Mouse (Mus musculus) heart, embryonic 14.5 days (tissue): ENCODE measurements around the gene Prkag2. TPM values are rescaled to one million over a fixed set of nuclear protein-coding genes. Genes with fewer than 3 reads are reported as not detected.

Experiments used
- ATAC-seq: fragments of 200-750 bp; cut with Nextera tagmentation; 2 replicates; pipeline ENCODE4 v1.8.0; 2017; ENCODE audit warnings: low read depth, moderate TSS enrichment; ENCODE audit not compliant: insufficient number of reproducible peaks, insufficient read depth, low FRiP score
- H3K27ac ChIP-seq, 2 experiments: fragments of 200-500 bp in 1 of 2; fragments of 300-500 bp in 1 of 2; sonication (generic) in 1 of 2; replicated peaks in 1 of 2; 2 replicates each; pipeline ENCODE4 v1.5.1; 2012 to 2014; ENCODE audit warnings: low read depth in 2 of 2, low read length in 2 of 2, control low read depth in 1 of 2, mild to moderate bottlenecking in 1 of 2, mixed read lengths in 1 of 2; ENCODE audit not compliant: control insufficient read depth in 1 of 2, insufficient read depth in 1 of 2
- H3K27me3 ChIP-seq: fragments of 300-500 bp; sonication (generic); 2 replicates; pipeline ENCODE4 v1.6.1; 2014; ENCODE audit warnings: mild to moderate bottlenecking, low read length, control low read depth; ENCODE audit not compliant: control insufficient read depth, insufficient read depth
- H3K36me3 ChIP-seq: fragments of 300-500 bp; sonication (generic); 2 replicates; pipeline ENCODE4 v1.6.1; 2014; ENCODE audit warnings: mild to moderate bottlenecking, control low read depth, low read length, mixed read lengths; ENCODE audit not compliant: control insufficient read depth, insufficient read depth
- H3K4me1 ChIP-seq, 2 experiments: fragments of 200-500 bp in 1 of 2; fragments of 300-500 bp in 1 of 2; sonication (generic) in 1 of 2; 2 replicates each; pipeline ENCODE4 v1.6.1; 2012 to 2014; ENCODE audit warnings: low read length in 2 of 2, control low read depth in 1 of 2, mixed read lengths in 1 of 2; ENCODE audit not compliant: control insufficient read depth in 2 of 2, insufficient read depth in 2 of 2
- H3K4me2 ChIP-seq: fragments of 300-500 bp; sonication (generic); 2 replicates; pipeline ENCODE4 v1.6.1; 2014; ENCODE audit warnings: mild to moderate bottlenecking, low read length
- H3K4me3 ChIP-seq, 2 experiments: fragments of 200-500 bp in 1 of 2; fragments of 300-500 bp in 1 of 2; sonication (generic) in 1 of 2; 2 replicates each; pipeline ENCODE4 v1.5.1; 2012 to 2014; ENCODE audit warnings: low read length in 2 of 2, mild to moderate bottlenecking in 2 of 2, control low read depth in 1 of 2, low read depth in 1 of 2, moderate library complexity in 1 of 2; ENCODE audit not compliant: control insufficient read depth in 1 of 2, insufficient read depth in 1 of 2
- H3K9ac ChIP-seq: fragments of 300-500 bp; sonication (generic); 2 replicates; pipeline ENCODE4 v1.6.1; 2014; ENCODE audit warnings: mild to moderate bottlenecking, low read length
- H3K9me3 ChIP-seq: fragments of 300-500 bp; sonication (generic); 2 replicates; pipeline ENCODE4 v1.6.1; 2016; ENCODE audit warnings: low read length, control low read depth; ENCODE audit not compliant: control insufficient read depth
- WGBS: fragments of 180-500 bp; shearing (Covaris S2); extraction: QIAGEN DNeasy Blood & Tissue Kit; methylation state at CpG from one replicate; pipeline ENCODE4 v1.1.7; 2014; 5-methylcytosine and 5-hydroxymethylcytosine counted together
- polyA plus RNA-seq: library from polyadenylated mRNA; unstranded; fragments of >200 nt; fragmentation: Nextera tagmentation; extraction: Ambion mirVana; gene quantifications from 2 replicates; pipeline ENCODE4 v1.2.1, GENCODE M21; 2014

The Prkag2 gene
- polyA plus RNA-seq, 1 experiment from 2014 or later: 120 TPM

DNA sequence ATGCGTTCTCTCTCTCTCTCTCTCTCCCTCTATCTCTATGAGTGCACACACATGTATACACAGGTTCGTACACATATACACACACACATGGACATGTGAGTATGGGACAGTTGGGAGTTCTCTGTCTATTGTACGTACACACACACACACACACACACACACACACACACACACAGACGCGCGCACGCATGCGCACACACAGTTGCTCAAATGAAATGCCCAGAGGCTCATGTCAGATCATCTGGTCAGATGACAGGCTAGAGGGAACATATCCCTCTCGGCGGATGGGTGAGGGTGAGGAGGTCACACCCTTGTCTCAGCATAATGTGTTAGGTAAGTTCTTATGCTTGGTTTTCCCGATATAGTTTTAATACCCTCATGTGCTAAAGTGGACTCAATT lies 69.4 kb downstream of the Prkag2 start:
- no peaks in the 10 kb centered on the region for H3K9me3 ChIP-seq
- 80% methylated on average over 11 of the region's 11 CpGs for WGBS

DNA sequence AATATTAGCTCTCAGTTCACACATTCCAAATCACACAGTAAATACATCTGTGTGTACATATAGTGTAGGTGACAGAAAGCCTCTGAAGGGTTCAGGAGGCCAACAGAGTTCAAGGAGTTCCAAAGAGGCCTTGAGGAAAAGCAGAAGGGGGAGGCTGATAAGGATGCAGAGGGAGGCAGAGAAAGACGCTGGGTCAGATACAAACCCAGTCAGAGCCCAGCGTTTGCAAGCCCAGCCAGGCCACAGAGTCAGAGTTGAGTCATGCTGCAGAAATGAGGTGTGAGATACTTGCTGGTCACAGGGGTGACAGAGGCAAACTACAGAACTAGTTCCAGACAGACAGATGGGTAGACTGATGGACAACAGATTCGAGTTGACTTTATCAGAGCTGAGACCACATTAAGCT lies 70.2 kb downstream of the Prkag2 start:
- Histone ChIP-seq H3K4me1 (peaks cover 34 to 41% of the 10 kb centered on the region in 2 experiments), H3K4me2 (no peak overlapping the region), H3K4me3 (no peak overlapping the region), H3K9me3 (no peaks in the 10 kb centered on the region), H3K27ac (peak overlapping the region; percentile 73 to 78), H3K27me3 (no peaks in the 10 kb centered on the region), H3K9ac (no peak overlapping the region), H3K36me3 (no peaks in the 10 kb centered on the region)
- WGBS: 0% methylated on average over 3 of the region's 3 CpGs
- ATAC-seq: peak; percentile 55; the same call in 1 of the 2 replicates

More for the DNA sequence above, 69.4 kb downstream of the Prkag2 start:
- Histone ChIP-seq H3K27me3 (no peaks in the 10 kb centered on the region), H3K4me3 (no peak overlapping the region), H3K9ac (peak overlapping the region; percentile 21; the same call in 1 of the 2 replicates), H3K4me2 (no peak overlapping the region), H3K4me1 (peaks cover 27 to 34% of the 10 kb centered on the region in 2 experiments), H3K36me3 (no peaks in the 10 kb centered on the region), H3K27ac (peak overlapping the region; percentile 73 to 78)
- no peak for ATAC-seq

GRCm38 (mm10) chr5:25027673-25028072 lies 72.8 kb downstream of the Prkag2 start:
- Histone ChIP-seq H3K27ac (no peak overlapping the region), H3K9me3 (no peaks in the 10 kb centered on the region), H3K9ac (no peak overlapping the region), H3K4me1 (peaks cover 38 to 49% of the 10 kb centered on the region in 2 experiments), H3K36me3 (no peaks in the 10 kb centered on the region), H3K4me3 (no peak overlapping the region), H3K27me3 (no peaks in the 10 kb centered on the region), H3K4me2 (no peak overlapping the region)
- 97% methylated on average over 4 of the region's 4 CpGs for WGBS
- ATAC-seq: no peak

DNA sequence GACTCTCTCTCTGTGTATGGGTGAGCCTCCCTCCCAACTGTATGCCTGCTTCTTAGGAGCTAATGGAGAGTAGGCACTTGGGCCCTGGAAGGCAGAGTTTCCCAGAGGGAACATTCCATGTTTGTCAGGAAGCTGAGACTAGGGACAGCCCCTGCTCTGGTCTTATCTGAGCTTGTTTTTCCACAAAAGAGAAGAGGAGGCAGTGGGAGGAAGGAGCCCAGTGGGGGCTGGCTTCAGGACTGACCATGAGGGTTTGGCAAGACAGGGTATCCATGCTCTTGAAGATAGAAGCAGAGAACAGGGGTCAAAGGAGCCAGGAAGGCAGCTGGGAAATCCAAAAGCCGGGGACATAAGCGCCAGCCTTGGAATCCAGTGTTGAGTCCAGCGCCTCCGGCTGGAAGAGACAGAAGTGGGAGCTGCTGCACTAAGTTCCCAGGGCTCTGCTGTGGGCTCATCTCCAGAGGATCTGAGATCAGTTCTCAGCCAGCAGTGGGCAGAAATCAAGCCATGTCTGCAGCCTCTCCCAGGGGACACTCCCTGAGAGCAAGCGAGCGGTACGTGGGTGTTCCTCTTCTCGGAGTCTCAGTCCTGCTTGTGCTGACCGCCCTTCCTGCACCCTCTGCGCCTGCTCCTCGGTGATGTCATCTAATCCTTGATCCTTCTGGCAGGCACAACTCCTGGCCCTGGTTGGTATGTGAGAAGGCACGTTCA lies 75.0 kb downstream of the Prkag2 start:
- Histone ChIP-seq H3K9ac (peak overlapping the region; percentile 27; the same call in 1 of the 2 replicates), H3K9me3 (no peaks in the 10 kb centered on the region), H3K27ac (peak overlapping the region; percentile 44 to 57), H3K4me3 (no peak overlapping the region), H3K27me3 (no peaks in the 10 kb centered on the region), H3K4me2 (peak overlapping the region; percentile 37), H3K4me1 (peaks cover 27 to 34% of the 10 kb centered on the region in 2 experiments), H3K36me3 (no peaks in the 10 kb centered on the region)
- 39% methylated on average over 12 of the region's 12 CpGs for WGBS
- ATAC-seq: peak; percentile 41

DNA sequence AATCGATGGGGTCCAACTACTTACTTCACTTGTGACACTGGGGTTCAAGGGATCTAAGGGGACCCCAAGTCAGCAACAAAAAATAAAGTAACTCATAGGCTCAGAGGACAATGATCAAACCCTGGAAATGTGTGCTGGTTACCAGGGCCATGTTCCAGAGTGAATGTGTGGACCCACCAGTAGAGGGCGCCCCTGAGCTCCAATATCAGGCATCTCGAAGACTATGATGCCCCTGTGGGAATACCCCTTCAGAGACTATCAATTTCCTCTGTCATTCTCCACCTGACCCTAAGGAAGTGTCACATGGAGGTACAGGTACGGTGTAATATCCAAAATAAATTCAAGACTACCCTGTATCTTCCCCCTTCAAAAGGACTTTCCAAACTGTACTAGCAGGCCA lies 77.5 kb downstream of the Prkag2 start:
- Histone ChIP-seq H3K36me3 (no peaks in the 10 kb centered on the region), H3K27ac (no peak overlapping the region), H3K9ac (no peak overlapping the region), H3K4me2 (no peak overlapping the region), H3K4me1 (peaks cover 14 to 18% of the 10 kb centered on the region in 2 experiments), H3K27me3 (no peaks in the 10 kb centered on the region), H3K9me3 (no peaks in the 10 kb centered on the region), H3K4me3 (no peak overlapping the region)
- WGBS: 51% methylated on average over 4 of the region's 4 CpGs
- no peak for ATAC-seq

GRCm38 (mm10) chr5:25019221-25019620 lies 81.2 kb downstream of the Prkag2 start:
- Histone ChIP-seq H3K9ac (no peak overlapping the region), H3K4me2 (no peak overlapping the region), H3K27me3 (no peaks in the 10 kb centered on the region), H3K36me3 (no peaks in the 10 kb centered on the region), H3K4me1 (peaks cover 0 to 12% of the 10 kb centered on the region in 2 experiments; a peak in 2 of 4 replicates), H3K4me3 (no peak overlapping the region), H3K9me3 (no peaks in the 10 kb centered on the region), H3K27ac (no peak overlapping the region)
- ATAC-seq: no peak
- 71% methylated on average over 6 of the region's 6 CpGs for WGBS

- Histone ChIP-seq H3K27ac (no peak overlapping the region), H3K9me3 (no peaks in the 10 kb centered on the region), H3K36me3 (no peaks in the 10 kb centered on the region), H3K27me3 (no peaks in the 10 kb centered on the region), H3K4me3 (no peak overlapping the region), H3K9ac (no peak overlapping the region), H3K4me1 (peaks cover 21 to 24% of the 10 kb centered on the region in 2 experiments), H3K4me2 (no peak overlapping the region)
- WGBS: 60% methylated on average over 4 of the region's 4 CpGs
- ATAC-seq: no peak
These were observed 88.3 kb downstream of the Prkag2 start for GRCm38 (mm10) chr5:25012134-25012533.
